Mouse (Mus musculus): ENCODE data around the gene Phf20. TPM values are rescaled to one million over a fixed set of nuclear protein-coding genes. Genes with fewer than 3 reads are reported as not detected.
"Not testable (repeated sequence)": the region's sequence is repeated elsewhere in the genome, so short reads cannot be mapped to it uniquely, and the experiment has no call there.

Phf20 gene
- polyA plus RNA-seq (2017; shearing (Covaris generic)): 100 to 1,000 TPM in 1 of 3 experiments, 10 to 100 TPM in 2; 56.7 to 100 (median 81.3) TPM

DNA sequence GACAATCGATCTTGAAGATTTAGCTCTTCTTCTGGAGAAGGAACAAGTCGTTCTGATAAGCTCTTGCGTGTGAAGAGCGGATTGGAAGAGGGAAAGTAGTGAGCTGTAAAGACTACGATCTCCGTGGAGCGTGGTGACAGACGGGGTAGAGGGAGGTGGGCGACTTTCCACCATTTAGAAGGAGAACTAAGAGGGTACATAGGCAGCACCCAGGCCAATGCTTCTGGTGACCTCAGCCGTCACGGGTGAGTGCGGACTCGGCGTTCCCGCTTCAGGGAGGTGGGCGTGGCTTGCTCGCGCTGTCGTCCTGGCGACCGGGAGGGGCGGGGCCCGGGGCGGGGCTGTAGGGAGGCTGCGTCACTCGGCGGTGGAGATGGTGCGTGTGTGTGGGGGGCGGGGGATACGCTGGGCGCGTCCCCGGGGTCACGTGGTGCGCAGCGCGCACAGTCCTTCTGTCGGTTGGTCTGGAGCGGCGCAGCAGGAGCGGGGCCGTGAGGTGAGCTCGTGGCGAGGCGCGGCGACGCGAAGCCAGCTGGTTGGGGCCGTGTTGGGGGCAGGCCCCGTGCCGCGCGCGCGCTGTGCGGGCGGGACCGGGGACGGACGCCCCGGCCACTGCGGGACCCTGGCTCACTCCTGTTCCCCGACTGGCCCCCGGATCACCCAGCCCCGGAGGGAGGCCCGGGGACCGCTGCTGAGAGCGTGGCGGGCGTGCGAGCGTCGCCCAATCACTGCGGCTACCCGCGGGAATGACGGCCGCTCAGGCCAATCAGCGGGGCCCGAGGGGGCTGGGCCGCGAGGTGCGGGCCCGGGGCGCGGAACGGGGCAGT lies at the start of gene Phf20:
Gene Phf20, plus strand, starts transcription at position 165 of the 827 bp plus-strand sequence.
- ATAC-seq: peak; percentile 93

DNA sequence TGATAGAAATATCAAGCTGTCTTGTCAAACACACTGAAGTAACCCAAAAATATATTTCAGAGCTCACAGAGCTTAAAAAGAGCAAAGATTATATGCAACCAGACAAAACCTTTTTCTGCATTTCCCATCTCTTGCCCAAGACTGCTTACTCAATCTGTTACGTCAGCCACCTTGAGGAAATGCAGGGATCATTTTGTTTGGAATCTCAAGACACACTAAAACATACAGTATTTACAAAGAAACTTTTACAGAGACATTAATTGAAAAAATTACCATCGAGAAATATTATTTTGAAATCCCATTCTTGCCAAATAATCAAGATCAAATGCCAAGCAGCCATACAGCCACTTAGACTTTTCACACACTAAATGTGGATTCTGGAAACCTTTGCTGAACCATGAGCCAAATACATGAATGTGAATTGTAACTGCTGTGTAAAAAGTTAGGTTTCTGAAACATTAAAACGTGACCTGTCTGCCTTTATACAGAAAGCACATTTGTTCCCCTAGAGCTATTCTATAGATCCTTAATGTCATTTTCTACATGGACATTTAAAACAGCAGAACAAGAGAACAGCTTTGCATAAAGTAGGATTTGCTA lies 48.9 kb upstream of the Phf20 start:
- ATAC-seq: no peak

DNA sequence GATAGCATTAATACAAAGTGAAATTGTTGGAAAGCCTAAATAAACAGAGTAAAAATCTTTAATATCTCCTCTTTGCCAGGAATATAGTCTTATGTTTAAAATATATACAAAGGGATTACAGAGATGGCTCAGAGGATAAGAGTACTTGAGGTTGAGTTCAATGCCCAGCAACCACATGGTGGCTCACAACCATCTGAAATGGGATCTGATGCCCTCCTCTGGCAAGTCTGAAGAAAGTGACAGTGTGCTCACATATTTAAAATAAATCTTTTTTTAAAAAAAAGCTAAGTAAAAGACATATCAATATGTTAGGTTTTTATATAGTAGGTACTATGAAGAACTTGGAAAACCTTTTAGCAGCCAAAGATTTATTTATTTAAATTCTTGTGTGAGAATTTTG lies 44.7 kb upstream of the Phf20 start:
- ATAC-seq: no peak

DNA sequence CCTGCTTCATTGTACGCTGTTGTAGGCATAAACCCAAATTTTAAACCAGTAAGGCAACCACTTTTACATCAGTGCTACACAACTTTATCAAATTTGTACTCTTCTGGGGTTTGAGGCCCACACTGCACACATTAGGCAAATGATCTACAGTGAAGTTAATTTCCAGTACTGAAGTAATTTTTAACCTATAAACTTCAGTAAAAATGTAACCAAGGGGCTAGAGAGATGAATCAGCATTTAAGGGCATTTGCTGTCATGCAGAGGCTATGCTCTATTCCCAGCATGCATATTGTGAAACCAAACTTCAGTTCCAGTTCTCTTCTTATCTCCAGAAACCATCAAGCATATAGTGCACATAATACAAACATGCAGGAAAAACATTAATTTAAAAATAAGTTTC lies 30.8 kb upstream of the Phf20 start:
- no peak for ATAC-seq

DNA sequence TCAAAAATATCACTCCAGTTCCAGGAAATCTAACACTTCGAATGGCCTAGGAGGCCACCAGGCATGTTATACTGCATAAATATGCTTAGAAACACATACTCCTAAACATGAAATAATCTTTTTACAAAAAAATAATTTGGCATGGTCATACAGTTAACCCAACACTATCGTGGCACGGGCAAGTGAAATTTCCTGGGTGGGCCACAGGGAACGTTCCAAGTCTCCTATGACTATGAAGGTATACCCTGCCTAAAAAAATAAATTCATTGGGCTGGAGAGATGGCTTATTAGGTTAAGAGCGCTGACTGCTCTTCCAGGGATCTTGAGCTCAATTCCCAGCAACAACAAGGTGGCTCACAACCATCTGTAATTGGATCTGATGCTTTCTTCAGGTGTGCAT lies 29.7 kb upstream of the Phf20 start:
- ATAC-seq: no peak

DNA sequence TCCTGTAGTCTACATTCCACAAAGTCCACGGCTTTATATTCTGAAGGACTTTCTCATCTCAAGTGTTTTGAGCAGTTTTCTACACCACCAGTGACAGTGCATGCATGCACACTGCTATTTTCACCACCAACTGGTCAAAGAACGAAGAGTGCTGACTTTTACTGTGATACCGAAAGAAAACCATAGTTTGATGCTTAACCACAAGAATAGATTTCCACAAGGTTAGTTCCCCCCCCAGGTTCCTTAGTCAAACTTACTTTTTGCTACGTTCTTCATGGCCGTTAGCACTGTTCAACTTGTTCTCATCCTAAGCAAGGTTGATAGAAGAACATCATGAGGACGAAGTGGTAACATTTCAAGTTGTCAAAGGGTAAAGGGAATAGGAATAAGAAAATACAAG lies 19.2 kb upstream of the Phf20 start:
- ATAC-seq: no peak

DNA sequence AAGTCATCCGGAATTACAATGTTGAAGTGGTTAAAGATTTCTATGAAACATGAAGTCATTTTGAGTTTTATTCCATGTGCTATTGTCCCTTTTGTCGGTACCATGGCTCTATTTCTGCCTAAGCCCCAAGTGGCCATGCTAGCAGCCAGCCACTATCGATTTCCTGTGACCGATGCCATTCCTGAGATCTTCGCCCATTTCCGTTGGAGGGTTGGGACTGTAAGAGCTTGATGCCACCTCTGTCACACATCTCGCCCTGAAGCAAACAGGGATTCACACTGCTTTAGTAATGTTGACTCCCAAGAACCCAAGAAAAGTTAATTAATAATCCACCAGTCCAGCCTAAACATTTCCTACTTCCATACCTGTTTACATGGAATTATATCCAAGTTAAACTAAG lies 18.6 kb upstream of the Phf20 start:
- ATAC-seq: no peak

DNA sequence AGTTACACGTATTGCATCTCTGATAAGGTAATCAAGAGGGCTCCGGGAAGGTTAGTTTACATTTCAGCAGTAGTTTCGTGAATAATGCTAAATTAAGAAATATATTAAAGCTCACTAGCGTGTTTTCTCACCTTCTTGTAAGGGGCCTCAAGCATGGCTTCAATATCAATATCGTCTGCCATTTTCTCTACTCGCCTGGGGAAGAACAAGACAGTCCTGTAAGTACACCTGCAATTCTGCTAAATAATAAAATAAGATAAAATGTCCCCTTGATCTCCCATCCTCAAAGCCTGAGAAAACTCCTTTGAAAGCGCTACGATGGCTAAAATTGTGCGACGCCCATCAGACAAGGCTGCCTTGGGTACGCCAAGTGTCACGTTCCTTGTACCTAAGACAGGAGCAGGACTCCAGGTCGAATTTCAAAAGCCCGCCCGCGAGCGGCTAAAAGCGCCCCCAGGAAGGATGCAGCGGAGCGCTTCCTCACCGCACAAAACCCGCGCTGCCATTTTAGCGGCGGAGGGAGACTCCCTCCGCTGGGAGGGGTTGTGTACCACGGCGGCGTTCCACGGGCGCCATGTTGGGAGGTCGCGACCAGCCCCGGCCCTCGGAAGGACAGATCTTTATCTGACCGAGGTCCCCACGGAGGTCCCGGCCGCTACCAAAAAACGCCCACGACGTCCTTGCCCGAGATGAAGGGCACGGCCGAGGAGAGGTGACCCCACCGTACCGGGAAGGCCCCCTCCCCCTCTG lies 17.0 kb upstream of the Phf20 start:
- ATAC-seq: peak; percentile 55

DNA sequence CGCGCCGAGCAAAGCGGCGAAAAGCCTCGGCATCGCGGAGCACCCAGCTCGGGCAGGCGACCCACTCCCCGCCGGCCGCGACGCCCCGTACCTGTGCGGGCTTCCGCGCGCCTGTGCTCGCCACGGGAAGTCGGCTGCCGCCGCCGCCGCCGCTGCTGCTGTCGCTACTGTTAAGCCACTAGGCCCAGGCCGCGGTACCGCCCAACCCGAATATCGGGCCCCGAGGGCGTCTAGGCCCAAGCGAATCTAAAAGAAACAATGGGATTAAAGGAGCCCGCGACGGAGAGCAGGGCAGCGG lies 16.5 kb upstream of the Phf20 start:
- ATAC-seq: no peak

DNA sequence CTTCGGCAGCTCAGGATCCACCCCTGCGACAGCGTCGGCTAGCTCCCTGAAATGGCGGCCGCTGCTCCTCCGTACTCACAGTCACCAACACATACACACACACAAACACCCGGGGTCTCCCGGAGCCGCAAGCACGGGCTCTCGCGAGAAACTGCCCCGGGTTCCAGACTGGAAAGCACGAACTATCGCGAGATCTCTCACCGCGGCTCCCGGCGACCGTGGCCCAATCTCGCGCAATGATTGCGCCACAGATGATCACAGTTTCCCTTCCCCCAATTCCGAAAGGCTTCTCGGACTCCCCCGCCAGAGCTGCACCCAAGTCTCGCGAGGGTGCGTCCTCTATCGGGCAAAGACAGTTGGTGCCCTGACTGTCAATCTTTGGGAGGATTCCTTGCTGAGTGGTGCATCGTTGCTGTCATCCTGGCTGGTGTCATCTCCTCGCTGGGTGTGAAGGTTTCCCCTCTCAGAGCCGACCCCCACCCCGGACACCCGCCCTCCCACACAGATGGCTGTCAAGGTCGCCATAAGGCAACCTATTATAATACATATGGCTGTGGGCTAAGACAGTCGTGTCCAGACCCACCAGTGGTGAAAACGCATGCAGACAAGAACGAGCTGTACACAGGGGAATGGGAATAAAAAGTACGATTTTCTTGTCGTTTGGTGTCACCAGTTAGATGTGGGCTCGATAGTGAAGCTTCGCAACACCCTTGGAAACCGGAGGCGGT lies 16.0 kb upstream of the Phf20 start, which contains the start of gene Rbm39:
Gene Rbm39, minus strand, starts transcription at position 145 of the 728 bp plus-strand sequence.
- peak; percentile 89 for ATAC-seq

DNA sequence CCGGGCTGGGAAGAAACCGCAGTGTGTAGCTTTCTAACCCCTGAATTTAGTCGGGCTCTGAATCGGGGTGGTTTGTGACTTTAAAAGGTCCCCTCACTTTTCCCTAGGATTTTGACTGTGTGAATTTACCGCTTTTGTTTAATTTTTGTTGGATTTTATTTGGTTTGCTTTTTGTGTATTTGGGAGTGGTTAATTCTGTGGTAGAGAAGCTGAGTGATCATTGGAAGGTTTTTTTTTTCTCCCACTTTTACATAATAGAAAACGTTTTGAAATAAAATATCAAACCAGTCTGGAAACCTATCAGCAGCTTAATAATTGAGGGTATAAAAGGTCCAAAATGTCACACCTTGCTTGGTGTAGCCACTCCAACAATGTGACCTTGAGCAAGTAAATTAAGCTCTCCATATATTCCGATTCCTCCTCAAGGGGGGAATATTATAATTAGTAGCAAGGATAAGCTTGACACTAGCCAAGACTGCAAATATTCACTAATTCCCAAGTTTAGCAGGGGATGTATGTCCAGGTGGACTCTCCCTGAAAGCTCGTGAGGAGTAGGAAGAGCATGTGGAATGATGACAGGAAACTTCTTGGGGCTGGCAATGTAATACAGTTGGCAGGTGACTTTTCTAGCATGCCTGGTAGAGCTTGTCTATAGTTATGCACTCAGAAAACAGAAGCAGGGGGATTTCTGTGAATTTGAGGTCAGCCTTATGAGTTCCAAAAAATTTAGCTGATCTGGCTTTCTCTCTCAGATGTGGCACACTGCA lies 15.3 kb upstream of the Phf20 start:
- ATAC-seq: peak; percentile 0

DNA sequence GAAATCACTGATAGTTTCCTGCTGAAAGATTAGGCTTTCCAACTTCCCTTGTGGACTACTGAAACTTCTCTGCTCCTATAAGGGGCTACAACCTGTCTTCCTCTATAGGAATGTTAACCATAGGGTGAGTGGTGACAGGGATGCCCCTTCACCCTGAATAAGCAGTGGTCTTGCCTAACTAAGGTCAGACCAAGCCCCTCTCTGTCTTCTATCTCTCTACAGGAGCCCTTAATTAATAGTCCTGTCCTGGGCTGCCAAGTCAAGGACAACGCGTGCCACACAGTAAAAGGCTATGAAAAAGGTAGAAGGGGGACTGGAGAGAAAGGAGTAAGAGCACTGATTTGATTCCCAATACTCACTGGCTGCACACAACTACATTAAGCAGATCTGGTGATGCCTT lies 14.7 kb upstream of the Phf20 start:
- no peak for ATAC-seq

DNA sequence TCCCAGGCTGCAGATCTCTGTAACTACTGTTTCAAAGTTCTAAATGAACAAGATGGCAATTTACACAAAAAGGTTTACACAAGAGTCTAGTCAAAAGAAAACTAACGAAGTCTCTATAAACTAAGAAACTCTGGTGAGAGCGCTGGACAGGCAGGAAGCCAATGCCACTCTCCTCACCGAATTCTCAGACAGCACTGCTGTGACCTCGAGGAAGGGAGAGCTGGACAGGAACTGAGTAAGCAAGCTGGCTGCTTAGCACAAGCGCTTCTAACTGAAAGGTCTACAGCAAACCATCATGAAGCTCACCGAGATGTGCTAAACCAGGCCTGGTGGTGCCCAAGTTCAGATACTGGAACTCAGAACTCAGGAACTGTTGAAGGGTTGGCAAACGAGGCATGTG lies 7.0 kb upstream of the Phf20 start:
- not testable (repeated sequence) for ATAC-seq

DNA sequence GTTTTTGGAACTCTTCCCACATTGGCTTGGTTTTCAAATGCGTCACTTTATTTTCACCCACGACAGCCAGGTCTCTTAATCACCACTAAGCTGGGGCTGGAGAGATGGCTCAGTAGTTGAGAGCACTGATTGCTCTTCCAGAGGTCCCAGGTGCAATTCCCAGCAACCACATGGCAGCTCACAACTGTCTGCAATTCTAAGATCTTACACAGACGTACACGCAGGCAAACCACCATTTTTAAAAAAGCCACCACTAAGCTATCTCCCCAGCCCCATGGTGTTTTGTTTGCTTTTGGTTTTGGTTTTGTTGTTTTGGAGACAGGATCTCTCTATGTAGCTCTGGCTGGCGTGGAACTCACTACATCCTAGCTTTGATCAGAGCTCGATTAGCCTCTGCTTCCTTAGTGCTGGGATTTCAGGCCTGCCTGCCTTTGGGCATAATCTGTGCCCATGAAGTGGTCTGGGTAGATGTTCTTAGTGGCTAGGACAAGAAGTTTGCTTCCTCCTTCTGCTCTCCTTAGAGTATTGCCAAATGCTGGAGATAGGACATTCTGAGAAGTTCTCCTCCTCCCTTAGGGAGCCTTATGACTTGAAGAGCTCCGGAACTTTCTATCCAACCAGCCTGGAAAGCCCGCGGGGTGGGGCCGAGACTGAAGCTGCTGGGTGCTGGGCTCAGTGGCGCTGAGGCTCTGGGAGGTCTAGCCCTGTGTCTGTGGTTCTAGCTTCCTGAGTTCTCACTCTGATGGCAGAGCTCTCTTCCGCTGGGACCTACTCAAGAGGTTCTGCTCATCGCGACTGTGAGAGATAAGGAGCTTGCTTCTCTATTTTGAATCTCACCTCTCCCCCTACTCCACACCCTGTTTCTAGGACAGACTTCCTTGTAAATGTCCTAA lies 6.0 kb upstream of the Phf20 start:
- peak; percentile 89 for ATAC-seq

DNA sequence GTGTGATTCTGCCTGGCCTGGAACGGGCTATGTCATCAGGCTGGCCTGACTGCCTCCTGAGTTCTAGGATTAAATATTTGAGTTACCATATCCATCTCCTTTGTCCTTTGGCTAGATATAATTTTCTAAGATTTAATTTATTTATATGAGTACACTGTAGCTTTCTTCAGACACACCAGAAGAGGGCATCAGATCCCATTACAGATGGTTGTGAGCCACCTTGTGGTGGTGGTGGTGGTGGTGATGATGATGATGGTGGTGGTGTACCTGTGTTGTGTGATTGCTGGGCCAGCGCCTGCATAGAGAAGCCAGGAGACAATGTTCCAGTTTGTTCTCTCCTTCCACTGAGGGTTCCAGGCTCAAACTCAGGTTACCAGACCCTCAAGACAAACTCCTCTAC lies 4.7 kb upstream of the Phf20 start:
- ATAC-seq: no peak

DNA sequence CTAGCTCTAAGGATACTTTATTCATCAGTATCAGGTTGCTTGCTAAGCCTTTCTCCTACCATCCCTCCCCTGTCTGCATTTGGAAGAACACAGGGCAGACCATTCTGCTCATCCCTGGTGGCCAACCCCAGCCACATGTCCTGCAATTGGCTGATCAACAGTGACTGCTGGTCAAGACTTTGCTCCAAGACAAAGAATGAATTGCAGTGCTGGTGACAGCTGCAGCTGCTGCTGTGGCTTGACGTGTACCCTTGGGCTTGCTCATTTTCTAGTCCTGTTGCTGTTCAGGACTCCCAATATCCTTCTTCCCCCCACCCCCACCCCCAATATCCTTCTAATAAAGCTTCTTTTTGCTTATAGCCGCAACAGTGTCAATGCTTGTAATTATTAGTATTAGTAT lies 4.2 kb upstream of the Phf20 start:
- no peak for ATAC-seq

DNA sequence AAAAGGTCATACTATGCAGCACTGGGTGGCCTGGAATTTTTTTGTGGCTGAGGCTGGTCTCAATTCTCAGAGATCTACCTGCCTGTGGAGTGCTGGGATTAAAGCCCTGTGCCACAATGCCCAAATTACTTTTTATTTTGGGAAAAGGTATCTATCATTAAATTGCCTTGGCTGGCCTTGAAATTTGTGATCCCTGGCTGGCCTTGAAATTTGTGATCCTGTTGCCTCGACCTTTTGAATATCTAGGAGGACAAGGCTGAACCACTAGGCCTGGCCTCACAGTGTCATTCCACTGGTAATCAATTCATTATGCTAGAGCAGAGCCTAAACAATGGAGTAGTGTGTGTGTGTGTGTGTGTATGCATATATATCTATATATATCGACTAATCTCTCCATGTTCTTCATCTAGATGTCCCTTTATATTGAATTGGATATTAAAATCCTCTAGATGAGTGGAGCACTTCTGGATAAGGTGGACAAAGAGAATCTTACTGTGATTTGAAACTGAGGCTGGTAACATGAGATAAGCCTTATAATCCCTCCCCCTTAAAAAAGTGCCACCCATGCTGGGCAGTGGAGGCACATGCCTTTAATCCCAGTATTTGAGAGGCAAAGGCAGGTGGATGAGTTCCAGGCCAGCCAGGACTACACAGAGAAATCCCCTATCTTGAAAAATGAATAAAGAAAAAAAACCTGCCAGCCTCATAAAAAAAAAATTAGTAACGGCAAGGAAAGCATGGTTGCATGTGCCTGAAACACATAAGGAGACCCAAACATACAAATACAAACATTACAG lies 3.0 kb upstream of the Phf20 start:
- ATAC-seq: no peak

DNA sequence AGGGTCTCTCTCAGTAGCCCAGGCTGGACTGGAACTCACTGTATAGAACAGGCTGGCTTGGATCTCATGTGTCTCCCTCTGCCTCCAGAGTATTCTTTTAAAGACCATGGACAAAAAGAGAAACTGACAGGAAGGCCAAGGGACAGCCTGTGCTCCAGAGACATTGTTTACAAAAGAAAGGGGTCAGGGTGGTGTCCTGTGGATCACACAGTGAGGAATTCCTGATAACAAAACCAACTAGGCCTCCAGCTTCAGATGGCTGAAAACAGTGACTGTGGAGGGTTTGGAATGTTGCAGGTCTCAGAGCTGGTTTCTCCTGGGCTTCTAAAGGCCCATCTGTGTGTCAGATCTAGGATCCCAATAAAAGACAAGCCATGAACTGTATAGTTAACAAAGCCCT lies 1.7 kb upstream of the Phf20 start:
- ATAC-seq: no peak

DNA sequence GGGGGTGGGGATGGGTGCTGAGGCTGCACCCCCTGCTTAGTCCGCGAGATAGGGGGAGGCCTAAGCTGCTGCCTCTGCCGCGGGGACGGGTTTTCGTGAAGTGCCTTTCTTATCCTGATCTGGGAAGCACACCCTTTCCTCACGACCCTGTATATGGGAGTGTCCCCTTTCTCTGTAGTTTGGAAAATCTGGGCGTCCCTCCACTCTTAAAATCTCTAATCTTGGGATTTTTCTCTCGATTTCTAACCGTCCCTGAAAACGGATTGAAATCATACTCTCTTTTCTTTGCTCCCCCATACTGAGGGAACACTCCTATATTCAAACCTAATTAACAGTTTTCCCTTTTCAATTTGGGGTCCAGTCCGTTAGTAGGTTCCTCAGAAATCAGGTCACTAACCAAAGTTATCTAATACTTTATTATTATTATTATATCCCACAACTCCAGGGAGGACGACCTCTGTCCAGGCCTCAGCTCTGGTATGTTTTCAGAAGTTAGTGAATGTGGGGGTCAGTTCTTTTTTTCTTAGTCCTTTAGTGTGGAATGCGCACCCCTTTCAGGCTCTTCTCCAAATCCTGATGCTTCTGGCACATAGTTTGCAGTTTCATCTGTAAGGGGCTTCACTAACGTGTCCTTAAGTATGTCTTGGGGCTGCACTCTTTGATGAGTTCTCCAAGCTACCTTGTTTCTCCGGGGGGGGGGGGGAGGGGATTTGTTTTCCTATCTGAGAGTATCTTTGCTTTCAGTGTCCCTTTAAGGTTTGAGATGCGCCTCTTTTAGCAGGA lies 1.1 kb downstream of the Phf20 start:
- ATAC-seq: no peak

DNA sequence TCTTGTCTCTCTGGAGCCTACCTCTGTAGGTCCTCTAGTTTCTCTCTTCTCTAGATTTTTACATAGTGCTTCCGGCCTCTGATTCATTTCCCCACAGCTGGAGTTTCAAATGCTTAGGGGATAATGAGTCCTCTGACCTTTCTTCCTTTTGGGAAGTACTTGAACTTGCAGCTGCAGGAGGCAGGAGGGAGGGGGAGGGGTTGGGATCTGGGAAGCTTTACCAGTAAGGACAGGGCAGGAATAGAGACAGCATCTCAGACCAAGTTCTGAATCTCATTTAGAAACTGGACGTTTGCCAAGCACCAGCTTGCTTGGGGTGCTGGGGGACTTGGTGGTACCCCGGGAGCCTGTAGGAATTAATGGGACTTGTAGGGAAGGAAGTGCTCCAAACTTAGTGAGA lies 3.7 kb downstream of the Phf20 start:
- ATAC-seq: no peak

Measured in inflammation-experienced regulatory T-cells, adult 6 months (primary cell).